Mouse (Mus musculus): ENCODE measurements at regions not wholly inside any gene's neighbourhood (a gene's known extent, or its start where the extent isn't known, plus 50 kb on each side); places are given as distances from the start of the nearest gene placed in this dataset.

- no peak for ATAC-seq (ENCODE audit: insufficient number of reproducible peaks, low FRiP score)
- Histone ChIP-seq H3K4me2 (no peak overlapping the region), H3K9ac (no peak overlapping the region), H3K4me1 (replicated peaks) (peaks cover 8% of the 10 kb centered on the region), H3K27ac (ENCODE audit: poor library complexity, severe bottlenecking) (no peak overlapping the region), H3K27me3 (replicated peaks) (no peaks in the 10 kb centered on the region), H3K9me3 (replicated peaks) (no peaks in the 10 kb centered on the region), H3K4me3 (no peak overlapping the region), H3K36me3 (no peaks in the 10 kb centered on the region)
- WGBS: 73% methylated on average over 5 of the region's 5 CpGs
Measured at GRCm38 (mm10) chr2:180404168-180404567, 51.9 kb upstream of the Slco4a1 start.

GRCm38 (mm10) chr2:180403621-180404020, 52.4 kb upstream of the Slco4a1 start:
- H3K27ac ChIP-seq (ENCODE audit: poor library complexity, severe bottlenecking): no peak overlapping the region

GRCm38 (mm10) chr2:180402851-180403459, 53.1 kb upstream of the Slco4a1 start:
- 70% methylated on average over 9 of the region's 9 CpGs for WGBS
- no peak overlapping the region for H3K9ac ChIP-seq
- no peak overlapping the region for H3K27ac ChIP-seq (ENCODE audit: poor library complexity, severe bottlenecking)
- H3K4me3 ChIP-seq: no peak overlapping the region
- H3K9me3 ChIP-seq (replicated peaks): no peaks in the 10 kb centered on the region
- H3K27me3 ChIP-seq (replicated peaks): no peaks in the 10 kb centered on the region
- H3K4me1 ChIP-seq (replicated peaks): peaks cover 21% of the 10 kb centered on the region
- ATAC-seq (ENCODE audit: insufficient number of reproducible peaks, low FRiP score): no peak
- no peak overlapping the region for H3K4me2 ChIP-seq
- peaks cover 8% of the 10 kb centered on the region; the same call in 1 of the 2 replicates for H3K36me3 ChIP-seq

More at GRCm38 (mm10) chr2:180403621-180404020, 52.4 kb upstream of the Slco4a1 start:
- H3K27me3 ChIP-seq (replicated peaks): no peaks in the 10 kb centered on the region
- no peak overlapping the region for H3K9ac ChIP-seq
- H3K9me3 ChIP-seq (replicated peaks): no peaks in the 10 kb centered on the region
- 65% methylated on average over 8 of the region's 8 CpGs for WGBS
- peaks cover 14% of the 10 kb centered on the region for H3K4me1 ChIP-seq (replicated peaks)
- no peak for ATAC-seq (ENCODE audit: insufficient number of reproducible peaks, low FRiP score)
- no peak overlapping the region for H3K4me2 ChIP-seq
- H3K4me3 ChIP-seq: no peak overlapping the region
- peaks cover 3% of the 10 kb centered on the region; the same call in 1 of the 2 replicates for H3K36me3 ChIP-seq

GRCm38 (mm10) chr2:180402433-180402832, 53.6 kb upstream of the Slco4a1 start:
- no peak for ATAC-seq (ENCODE audit: insufficient number of reproducible peaks, low FRiP score)
- 83% methylated on average over 4 of the region's 4 CpGs for WGBS
- Histone ChIP-seq H3K27ac (ENCODE audit: poor library complexity, severe bottlenecking) (no peak overlapping the region), H3K4me3 (no peak overlapping the region), H3K4me2 (no peak overlapping the region), H3K9me3 (replicated peaks) (no peaks in the 10 kb centered on the region), H3K27me3 (replicated peaks) (no peaks in the 10 kb centered on the region), H3K36me3 (peaks cover 12% of the 10 kb centered on the region; the same call in 1 of the 2 replicates), H3K4me1 (replicated peaks) (peaks cover 26% of the 10 kb centered on the region), H3K9ac (no peak overlapping the region)

- Histone ChIP-seq H3K9ac (no peak overlapping the region), H3K27ac (ENCODE audit: poor library complexity, severe bottlenecking) (no peak overlapping the region), H3K36me3 (peaks cover 18% of the 10 kb centered on the region), H3K4me1 (replicated peaks) (peaks cover 33% of the 10 kb centered on the region), H3K4me3 (no peak overlapping the region), H3K9me3 (replicated peaks) (no peaks in the 10 kb centered on the region), H3K4me2 (no peak overlapping the region), H3K27me3 (replicated peaks) (no peaks in the 10 kb centered on the region)
- WGBS: 65% methylated on average over 8 of the region's 8 CpGs
- no peak for ATAC-seq (ENCODE audit: insufficient number of reproducible peaks, low FRiP score)
Measured at GRCm38 (mm10) chr2:180401409-180402391, 54.3 kb upstream of the Slco4a1 start.

GRCm38 (mm10) chr2:180400514-180401019, 55.5 kb upstream of the Slco4a1 start:
- WGBS: 76% methylated on average over 5 of the region's 5 CpGs
- Histone ChIP-seq H3K27me3 (replicated peaks) (no peaks in the 10 kb centered on the region), H3K9ac (no peak overlapping the region), H3K36me3 (peaks cover 30% of the 10 kb centered on the region), H3K4me1 (replicated peaks) (peaks cover 43% of the 10 kb centered on the region), H3K4me3 (no peak overlapping the region), H3K27ac (ENCODE audit: poor library complexity, severe bottlenecking) (no peak overlapping the region), H3K4me2 (no peak overlapping the region), H3K9me3 (replicated peaks) (no peaks in the 10 kb centered on the region)
- ATAC-seq (ENCODE audit: insufficient number of reproducible peaks, low FRiP score): no peak

GRCm38 (mm10) chr2:180399651-180400513, 56.2 kb upstream of the Slco4a1 start:
- H3K36me3 ChIP-seq: peaks cover 30% of the 10 kb centered on the region
- WGBS: 48% methylated on average over 8 of the region's 8 CpGs
- H3K4me2 ChIP-seq: no peak overlapping the region
- H3K9me3 ChIP-seq (replicated peaks): no peaks in the 10 kb centered on the region
- peaks cover 50% of the 10 kb centered on the region for H3K4me1 ChIP-seq (replicated peaks)
- peak overlapping the region; percentile 74 for H3K27ac ChIP-seq (ENCODE audit: poor library complexity, severe bottlenecking)
- H3K27me3 ChIP-seq (replicated peaks): no peaks in the 10 kb centered on the region
- H3K4me3 ChIP-seq: no peak overlapping the region
- peak; percentile 60 for ATAC-seq (ENCODE audit: insufficient number of reproducible peaks, low FRiP score)
- H3K9ac ChIP-seq: no peak overlapping the region

GRCm38 (mm10) chr2:180398851-180399447, 57.1 kb upstream of the Slco4a1 start:
- Histone ChIP-seq H3K9ac (no peak overlapping the region), H3K27ac (ENCODE audit: poor library complexity, severe bottlenecking) (peak overlapping the region; percentile 74), H3K9me3 (replicated peaks) (no peaks in the 10 kb centered on the region), H3K4me1 (replicated peaks) (peaks cover 59% of the 10 kb centered on the region), H3K36me3 (peaks cover 30% of the 10 kb centered on the region), H3K4me3 (no peak overlapping the region), H3K27me3 (replicated peaks) (no peaks in the 10 kb centered on the region), H3K4me2 (no peak overlapping the region)
- 69% methylated on average over 6 of the region's 6 CpGs for WGBS
- ATAC-seq (ENCODE audit: insufficient number of reproducible peaks, low FRiP score): no peak

- ATAC-seq (ENCODE audit: insufficient number of reproducible peaks, low FRiP score): no peak
- Histone ChIP-seq H3K4me2 (no peak overlapping the region), H3K9me3 (replicated peaks) (no peaks in the 10 kb centered on the region), H3K9ac (peak overlapping the region; percentile 11; the same call in 1 of the 2 replicates), H3K27ac (ENCODE audit: poor library complexity, severe bottlenecking) (0 out of 2 replicates have a peak overlapping the region, but pooled peaks have one; percentile 74), H3K27me3 (replicated peaks) (no peaks in the 10 kb centered on the region), H3K36me3 (peaks cover 34% of the 10 kb centered on the region), H3K4me1 (replicated peaks) (peaks cover 65% of the 10 kb centered on the region), H3K4me3 (no peak overlapping the region)
- WGBS: 75% methylated on average over 4 of the region's 4 CpGs
Measured at GRCm38 (mm10) chr2:180398481-180398754, 57.6 kb upstream of the Slco4a1 start.

- 56% methylated on average over 11 of the region's 11 CpGs for WGBS
- Histone ChIP-seq H3K4me1 (replicated peaks) (peaks cover 70% of the 10 kb centered on the region), H3K27ac (ENCODE audit: poor library complexity, severe bottlenecking) (peak overlapping the region; percentile 74), H3K27me3 (replicated peaks) (no peaks in the 10 kb centered on the region), H3K4me3 (no peak overlapping the region), H3K9me3 (replicated peaks) (no peaks in the 10 kb centered on the region), H3K4me2 (no peak overlapping the region), H3K9ac (peak overlapping the region; percentile 13; the same call in 1 of the 2 replicates), H3K36me3 (peaks cover 34% of the 10 kb centered on the region)
- ATAC-seq (ENCODE audit: insufficient number of reproducible peaks, low FRiP score): no peak
Measured at GRCm38 (mm10) chr2:180397723-180398480, 58.1 kb upstream of the Slco4a1 start.

All from heart, embryonic 12.5 days (tissue).